ENCODE assay signal across 9 mouse cellular contexts in genomic region chr5:77061372-77062038, GRCm38 (mm10). TPM values are rescaled to one million over a fixed set of nuclear protein-coding genes. Genes with fewer than 3 reads are reported as not detected.
DNase-seq lines count a peak whose midpoint lies in the region; ATAC-seq and TF ChIP-seq lines count a peak whose summit lies in the region.
"Had no signal": no experiment of that assay in that cellular context is flagged by ENCODE, and none has a peak within 500 bp of the region (broad histone marks: within the 10 kb centered on the region; RNA-seq: fewer than 3 reads in every experiment).

No protein-coding gene starts in this region.

- H3K9me3 ChIP-seq in liver, embryonic 13.5 days (replicated peaks), result no peaks in the 10 kb centered on the region

- H3K9ac ChIP-seq in liver, embryonic 13.5 days, result no peak overlapping the region

- WGBS in liver, embryonic 13.5 days (ENCODE audit: insufficient replicate concordance), result 26% methylated on average over 17 of the region's 17 CpGs

- peaks cover 6% of the 10 kb centered on the region for H3K27me3 ChIP-seq in Patski
- H3K27me3 ChIP-seq in liver, embryonic 13.5 days, result no peaks in the 10 kb centered on the region

- H3K4me1 ChIP-seq in liver, embryonic 13.5 days (replicated peaks), result no peaks in the 10 kb centered on the region

- POLR2A ChIA-PET in Patski (lab: Charles Lee), result no interaction called here

- no peaks in the 10 kb centered on the region for H3K36me3 ChIP-seq in liver, embryonic 13.5 days

- in situ Hi-C loops in Patski (cut with MboI; ENCODE audit: low pct_unique_long_range_greater_than_20kb), result no loop called here

- peak; percentile 82 for TF ChIP-seq CTCF in Patski (IDR thresholded peaks at IDR 0.05)

- H3K27ac ChIP-seq in liver, embryonic 13.5 days, result no peak overlapping the region

- H3K4me2 ChIP-seq in liver, embryonic 13.5 days, result 0 out of 2 replicates have a peak overlapping the region, but pooled peaks have one; percentile 20

- CTCF ChIA-PET in Patski (lab: Charles Lee), result interaction anchor here (1.1 to 2.0 kb wide), 3 partner anchors 11 to 162 kb away, joined by 3 to 5 read pairs (median 3); no protein-coding TSS in a partner anchor

- ATAC-seq in Patski, result no peak
- peak; percentile 95 for ATAC-seq in common myeloid progenitor, adult 5-6 weeks (replicated peaks; ENCODE audit: low read depth, poor library complexity, severe bottlenecking)
- no peak for ATAC-seq in liver, embryonic 13.5 days (ENCODE audit: low read depth)

- 0 out of 2 replicates have a peak overlapping the region, but pooled peaks have one; percentile 14 for H3K4me3 ChIP-seq in liver, embryonic 13.5 days (replicated peaks)

- peak; percentile 46 for DNase-seq in A20 (ENCODE audit: low read depth, low spot score)
- no peak for DNase-seq in Patski (ENCODE audit: low read depth, low spot score)
- DNase-seq in heart, adult 18-20 months, result peak; percentile 44 to 80
- DNase-seq in kidney, postnatal 10 days, result peak; percentile 78
- peak; percentile 42 for DNase-seq in liver, embryonic 13.5 days
- DNase-seq in ovary, postnatal 14 days (ENCODE audit: low spot score), result peak; percentile 52
- peak; percentile 73 for DNase-seq in thymus, postnatal 25 days

RNA-seq across cellular contexts. Expression of gene Thegl, which starts 45.7 kb away (rescaled TPM):
- polyA plus RNA-seq in Patski (2021), result not detected
- 0.23 TPM in 1 of 2 replicates, not detected in the other for total RNA-seq in common myeloid progenitor, adult 5-6 weeks (2017)
- not detected for total RNA-seq in heart, adult 18-20 months (2021)
- polyA plus RNA-seq in liver, embryonic 13.5 days (2015; fragmentation: Nextera tagmentation; extraction: Ambion mirVana), result 0.38 and 0.40 TPM in 2 replicates

RNA-seq across cellular contexts. Expression of gene Hopx, which starts 53.4 kb away (rescaled TPM):
- not detected for polyA plus RNA-seq in Patski (2021)
- total RNA-seq in common myeloid progenitor, adult 5-6 weeks (2017), result 1.2 TPM in 1 of 2 replicates, not detected in the other
- total RNA-seq in heart, adult 18-20 months (2021), result 100 to 1,000 TPM; 417 to 443 TPM
- polyA plus RNA-seq in liver, embryonic 13.5 days (2015; fragmentation: Nextera tagmentation; extraction: Ambion mirVana), result 0.14 TPM in 1 of 2 replicates, not detected in the other

RNA-seq across cellular contexts. Expression of gene Arl9, which starts 57.6 kb away (rescaled TPM):
- polyA plus RNA-seq in Patski (2021), result 0.23 TPM
- total RNA-seq in common myeloid progenitor, adult 5-6 weeks (2017), result not detected in 2 replicates
- total RNA-seq in heart, adult 18-20 months (2021), result not detected
- 0.32 TPM in 1 of 2 replicates, not detected in the other for polyA plus RNA-seq in liver, embryonic 13.5 days (2015; fragmentation: Nextera tagmentation; extraction: Ambion mirVana)
- polyA plus RNA-seq: frontal cortex, adult 2 months had no signal

Comparison
In these comparisons a context has a peak if more than half of its experiments do, and no peak if none do; other contexts are left out.
1. RNA of gene Hopx, which starts 53.4 kb away (total RNA-seq): 417 to 443 TPM in heart, adult 18-20 months; 1.2 TPM in common myeloid progenitor, adult 5-6 weeks; every median in the first group is over 100 times any median in the second.